Mouse (Mus musculus) G1E (cell line): ENCODE measurements around the gene Cd247. TPM values are rescaled to one million over a fixed set of nuclear protein-coding genes. Genes with fewer than 3 reads are reported as not detected.
A peak's percentile ranks its signal among the peaks of the same experiment; 100 is the strongest.

ENCODE experiments used
- ATAC-seq: 2 replicates; pipeline ENCODE4 v1.8.0; 2016; ENCODE audit warnings: mild to moderate bottlenecking; ENCODE audit not compliant: insufficient number of reproducible peaks, poor library complexity, low FRiP score, severe bottlenecking; ENCODE audit errors: extremely low read depth
- DNase-seq: peaks from one replicate; pipeline ENCODE4 v3.0.0; 2012; ENCODE audit warnings: low spot score
- H3K27me3 ChIP-seq: 2 replicates; pipeline ENCODE4 v1.6.1; 2012; ENCODE audit warnings: mild to moderate bottlenecking, low read length, inconsistent platforms; ENCODE audit not compliant: insufficient read depth
- H3K36me3 ChIP-seq: replicated peaks from 2 replicates; pipeline ENCODE3; 2012; ENCODE audit warnings: mild to moderate bottlenecking, inconsistent platforms
- H3K4me1 ChIP-seq: 2 replicates; pipeline ENCODE4 v1.6.1; 2012; ENCODE audit warnings: low read depth, low read length, inconsistent platforms, mixed read lengths; ENCODE audit not compliant: insufficient read depth
- H3K4me3 ChIP-seq: 2 replicates; pipeline ENCODE4 v1.5.1; 2012; ENCODE audit warnings: low read depth, mild to moderate bottlenecking, inconsistent platforms, low read length, moderate library complexity, mixed read lengths
- H3K9me3 ChIP-seq: replicated peaks from 2 replicates; pipeline ENCODE4 v1.6.1; 2012; ENCODE audit warnings: inconsistent platforms
- CTCF ChIP-seq: IDR thresholded peaks from 2 replicates; pipeline ENCODE4 v1.5.1; 2012; ENCODE audit warnings: low read depth, low read length, inconsistent platforms, mixed read lengths
- GATA1 ChIP-seq: IDR thresholded peaks from 2 replicates; pipeline ENCODE4 v1.6.1; 2012; ENCODE audit warnings: borderline replicate concordance, low read length, inconsistent platforms, mixed read lengths
- GATA2 ChIP-seq: IDR thresholded peaks from 2 replicates; pipeline ENCODE4 v1.6.1; 2012; ENCODE audit warnings: low read depth, low read length, inconsistent platforms, borderline replicate concordance
- POLR2AphosphoS5 ChIP-seq: IDR thresholded peaks from 2 replicates; pipeline ENCODE4 v1.6.1; 2012; ENCODE audit warnings: low read depth, low read length, inconsistent platforms; ENCODE audit not compliant: insufficient replicate concordance
- TAL1 ChIP-seq: conservative IDR thresholded peaks from 2 replicates; pipeline ENCODE4 v1.6.1; 2012; ENCODE audit warnings: low read depth, low read length, inconsistent platforms, mixed read lengths
- polyA plus RNA-seq: library from polyadenylated mRNA; stranded (reverse); fragments of >175 nt; gene quantifications from 2 replicates; pipeline ENCODE4 v1.2.3, GENCODE M21; 2012
- total RNA-seq, 2 experiments: library from RNA; stranded (forward) in 1 of 2; stranded (reverse) in 1 of 2; fragments of 200-1000 nt in 1 of 2; fragments of >200 nt in 1 of 2; fragmentation: Nextera tagmentation in 1 of 2; gene quantifications; 2 replicates each; pipeline ENCODE4 v1.2.3; 2014 to 2017

Cd247 gene
- total and polyA plus RNA-seq, 3 experiments, result 0.96 to 3.3 (median 1.4) TPM

DNA sequence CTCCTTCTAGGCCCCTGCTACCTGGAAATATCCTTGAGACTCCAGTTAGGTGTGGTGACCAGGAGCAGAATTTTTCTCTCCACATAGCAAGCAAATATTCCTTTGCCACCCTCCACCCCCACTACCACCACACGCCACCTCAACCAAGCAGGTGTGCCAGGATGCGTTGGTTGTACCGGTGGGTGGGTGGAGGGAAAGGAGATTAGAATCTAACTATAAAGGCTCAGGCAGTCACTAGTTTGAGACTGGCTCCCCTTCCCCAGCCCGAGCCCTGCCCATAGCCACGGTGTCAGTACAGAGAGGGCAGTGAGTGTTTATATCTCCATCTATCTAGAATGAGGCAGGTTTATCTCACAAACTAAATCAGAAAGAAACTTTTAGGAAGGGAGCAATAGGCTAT lies 39.7 kb downstream of the Cd247 start:
- no peak for TF ChIP-seq GATA2
- no peak for TF ChIP-seq POLR2AphosphoS5
- no peak for TF ChIP-seq GATA1
- TF ChIP-seq CTCF, result no peak
- TF ChIP-seq TAL1, result no peak
- DNase-seq (no peak), ATAC-seq (no peak)
- Histone ChIP-seq H3K4me3 (no peak overlapping the region), H3K36me3 (no peaks in the 10 kb centered on the region), H3K4me1 (peaks cover 34% of the 10 kb centered on the region), H3K27me3 (no peaks in the 10 kb centered on the region), H3K9me3 (no peaks in the 10 kb centered on the region)

DNA sequence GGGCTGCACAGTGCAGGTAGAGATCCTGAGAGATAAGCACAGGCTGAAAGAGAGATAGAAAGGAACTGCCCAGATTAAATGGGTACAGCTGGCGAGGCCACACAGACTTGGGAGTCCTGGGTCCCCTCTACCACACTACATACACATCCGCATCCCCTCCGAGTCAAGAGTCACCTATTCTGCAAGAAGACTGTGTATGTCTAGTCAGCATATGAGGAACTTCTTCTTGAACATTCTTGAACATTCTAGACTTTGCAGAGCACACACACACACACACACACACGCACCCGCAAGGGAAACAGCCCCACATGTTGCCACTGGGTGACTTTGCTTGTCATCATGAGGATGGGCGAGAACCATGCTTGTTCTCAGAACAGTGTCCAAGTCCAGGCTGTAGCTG lies 40.1 kb downstream of the Cd247 start:
- Histone ChIP-seq H3K9me3 (no peaks in the 10 kb centered on the region), H3K36me3 (no peaks in the 10 kb centered on the region), H3K4me3 (no peak overlapping the region), H3K27me3 (no peaks in the 10 kb centered on the region), H3K4me1 (peaks cover 31% of the 10 kb centered on the region)
- DNase-seq, result no peak
- TF ChIP-seq GATA2, result no peak
- no peak for TF ChIP-seq GATA1
- no peak for TF ChIP-seq POLR2AphosphoS5
- TF ChIP-seq CTCF, result no peak
- ATAC-seq, result peak; percentile 23; the same call in 1 of the 2 replicates

DNA sequence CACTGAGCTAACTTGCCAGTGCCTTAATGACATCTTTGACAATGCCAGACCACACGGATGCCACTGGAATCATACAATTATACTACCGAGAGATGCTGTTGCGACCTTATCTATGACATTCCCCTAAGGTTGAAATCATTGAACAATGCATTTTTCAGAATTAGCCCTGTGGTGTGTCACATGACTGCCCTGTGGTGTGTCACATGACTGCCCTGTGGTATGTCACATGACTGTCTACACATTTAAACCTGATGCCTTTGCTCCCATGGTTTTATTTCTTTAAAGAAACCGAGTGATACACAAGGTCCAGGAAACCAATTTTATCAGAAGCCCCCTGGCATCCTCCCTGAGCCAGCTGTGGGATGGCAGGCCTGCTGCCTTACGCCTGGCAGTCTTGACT lies 41.4 kb downstream of the Cd247 start:
- H3K4me3 ChIP-seq, result no peak overlapping the region
- no peak for ATAC-seq
- no peaks in the 10 kb centered on the region for H3K9me3 ChIP-seq
- H3K36me3 ChIP-seq, result no peaks in the 10 kb centered on the region
- DNase-seq, result no peak
- TF ChIP-seq GATA1 (no peak), CTCF (no peak), TAL1 (no peak), POLR2AphosphoS5 (no peak), GATA2 (no peak)
- H3K27me3 ChIP-seq, result no peaks in the 10 kb centered on the region
- H3K4me1 ChIP-seq, result peaks cover 34% of the 10 kb centered on the region

DNA sequence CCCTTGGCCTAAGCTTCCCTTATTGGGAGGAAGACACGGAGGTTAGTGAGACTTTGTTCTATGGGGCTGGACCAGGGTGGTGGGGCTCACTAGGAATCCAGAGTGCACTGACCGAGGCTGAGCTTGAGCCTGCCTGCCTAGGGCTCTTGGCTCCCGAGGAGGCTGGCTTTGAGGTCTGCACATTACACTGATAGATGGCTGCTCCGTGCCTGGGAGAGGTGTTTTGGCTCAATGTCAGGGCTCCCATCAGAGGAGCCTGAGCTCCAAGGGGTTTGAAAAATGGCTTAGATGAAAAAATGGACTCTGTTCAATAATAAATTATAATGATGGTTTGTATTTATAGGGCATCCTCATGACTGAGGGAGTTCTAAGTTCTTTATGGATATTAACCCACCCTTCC lies 44.8 kb downstream of the Cd247 start:
- H3K9me3 ChIP-seq, result no peaks in the 10 kb centered on the region
- ATAC-seq (no peak), DNase-seq (no peak)
- H3K4me3 ChIP-seq, result no peak overlapping the region
- no peaks in the 10 kb centered on the region for H3K36me3 ChIP-seq
- H3K27me3 ChIP-seq, result no peaks in the 10 kb centered on the region
- peaks cover 28% of the 10 kb centered on the region for H3K4me1 ChIP-seq
- TF ChIP-seq CTCF (no peak), TAL1 (no peak), GATA2 (no peak), POLR2AphosphoS5 (no peak), GATA1 (no peak)

DNA sequence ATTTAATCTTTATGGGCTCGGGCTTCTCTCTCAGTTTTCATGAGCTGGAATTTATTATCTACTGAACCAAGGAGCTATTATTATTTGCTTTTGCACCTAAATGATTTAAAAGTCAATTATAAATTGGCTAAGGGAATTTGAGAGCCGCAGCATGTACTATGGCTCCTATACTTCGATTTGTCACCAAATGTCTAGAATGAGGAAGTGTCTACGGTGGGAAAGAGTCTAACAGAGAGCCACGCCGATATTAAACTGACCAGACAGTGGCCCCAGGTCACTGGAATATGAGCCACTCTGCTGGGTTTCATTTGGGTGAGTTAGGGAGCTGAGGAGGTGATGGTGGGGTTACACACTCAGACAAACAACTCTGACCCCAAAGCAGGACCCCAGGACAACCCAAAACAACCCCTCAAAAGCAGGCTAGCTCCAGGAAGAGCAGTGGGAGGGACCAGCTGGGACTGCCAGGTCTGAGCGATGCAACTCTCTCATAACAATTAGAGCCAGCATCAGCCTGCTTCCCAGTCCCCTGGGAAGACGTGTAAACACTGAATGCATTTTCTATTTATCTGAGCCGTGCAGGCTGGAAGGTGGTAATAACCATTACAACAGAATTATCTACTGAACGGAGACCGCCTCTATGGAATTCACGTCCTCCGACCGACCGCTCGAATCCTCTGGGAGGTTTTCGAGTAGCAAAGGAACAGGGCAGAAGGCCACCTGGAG lies 45.6 kb downstream of the Cd247 start:
- Histone ChIP-seq H3K27me3 (no peaks in the 10 kb centered on the region), H3K4me3 (no peak overlapping the region), H3K4me1 (peaks cover 23% of the 10 kb centered on the region), H3K9me3 (no peaks in the 10 kb centered on the region), H3K36me3 (no peaks in the 10 kb centered on the region)
- DNase-seq (no peak), ATAC-seq (no peak)
- TF ChIP-seq CTCF, result no peak
- no peak for TF ChIP-seq POLR2AphosphoS5
- no peak for TF ChIP-seq TAL1
- no peak for TF ChIP-seq GATA1
- no peak for TF ChIP-seq GATA2

DNA sequence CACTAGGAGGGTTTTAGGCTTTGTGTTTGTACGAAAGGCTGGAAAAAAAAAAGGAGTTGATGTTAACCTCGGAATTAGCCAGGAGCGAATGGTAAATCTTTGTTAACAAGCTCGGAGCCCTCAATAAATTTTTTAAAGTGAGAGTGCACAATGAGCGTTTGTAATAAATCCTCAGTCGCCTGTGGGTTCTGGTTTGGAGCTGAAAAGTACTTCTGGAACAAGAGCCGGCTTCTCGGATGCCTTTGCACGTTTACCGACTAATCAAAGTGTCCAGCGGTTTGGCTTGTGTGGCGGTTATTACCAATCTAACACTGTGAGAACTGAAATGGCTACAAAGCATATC lies 46.1 kb downstream of the Cd247 start:
- Histone ChIP-seq H3K4me3 (no peak overlapping the region), H3K27me3 (peaks cover 1% of the 10 kb centered on the region; the same call in 1 of the 2 replicates), H3K4me1 (peaks cover 22% of the 10 kb centered on the region), H3K9me3 (no peaks in the 10 kb centered on the region), H3K36me3 (no peaks in the 10 kb centered on the region)
- DNase-seq, result no peak
- TF ChIP-seq CTCF, result no peak
- no peak for TF ChIP-seq GATA2
- TF ChIP-seq POLR2AphosphoS5, result no peak
- no peak for TF ChIP-seq GATA1
- no peak for TF ChIP-seq TAL1
- ATAC-seq, result no peak
